ENCODE assay signal across 9 mouse cellular contexts in genomic region chr16:92445377-92445776, GRCm38 (mm10). TPM values are rescaled to one million over a fixed set of nuclear protein-coding genes. Genes with fewer than 3 reads are reported as not detected.
A peak's percentile ranks its signal among the peaks of the same experiment; 100 is the strongest.
DNase-seq lines count a peak whose midpoint lies in the region; ATAC-seq and TF ChIP-seq lines count a peak whose summit lies in the region.
"Had no signal": no experiment of that assay in that cellular context is flagged by ENCODE, and none has a peak within 500 bp of the region (broad histone marks: within the 10 kb centered on the region; RNA-seq: fewer than 3 reads in every experiment).

No protein-coding gene starts in this region.

- TF ChIP-seq EP300 in stomach, postnatal 0 days (optimal IDR thresholded peaks at IDR 0.05) = no peak

- 0 out of 2 replicates have a peak overlapping the region, but pooled peaks have one; percentile 94 for H3K27ac ChIP-seq in heart, embryonic 12.5 days (ENCODE audit: poor library complexity, severe bottlenecking)
- H3K27ac ChIP-seq in thymus, adult 2 months (ENCODE audit: control insufficient read depth, insufficient read depth, low read length) = no peak overlapping the region
- no peak overlapping the region for H3K27ac ChIP-seq in stomach, postnatal 0 days (replicated peaks)

- H3K36me3 ChIP-seq in heart, embryonic 12.5 days = peaks cover 11% of the 10 kb centered on the region; the same call in 1 of the 2 replicates
- H3K36me3 ChIP-seq in thymus, adult 2 months (ENCODE audit: control insufficient read depth, insufficient read depth, low read length) = no peaks in the 10 kb centered on the region
- H3K36me3 ChIP-seq in stomach, postnatal 0 days (ENCODE audit: control insufficient read depth, insufficient read depth, low read length) = no peaks in the 10 kb centered on the region

- no peak for TF ChIP-seq CTCF in thymus, adult 2 months (IDR thresholded peaks at IDR 0.05; ENCODE audit: borderline replicate concordance, control insufficient read depth, extremely low read depth, insufficient read depth, low read length, poor library complexity)
- peak; percentile 79 for TF ChIP-seq CTCF in stomach, postnatal 0 days (IDR thresholded peaks at IDR 0.05; ENCODE audit: low read depth)

- H3K9ac ChIP-seq in heart, embryonic 12.5 days = peak overlapping the region; percentile 63; the same call in 1 of the 2 replicates
- no peak overlapping the region for H3K9ac ChIP-seq in stomach, postnatal 0 days (ENCODE audit: low read length)

- no peak for ATAC-seq in heart, embryonic 12.5 days (ENCODE audit: insufficient number of reproducible peaks, low FRiP score)
- no peak for ATAC-seq in stomach, postnatal 0 days (ENCODE audit: low FRiP score, low TSS enrichment)

- DNase-seq in heart, adult 18-20 months = no peak
- DNase-seq in thymus, postnatal 14 days = peak; percentile 11
- DNase-seq in thymus, adult 2 months = no peak
- peak; percentile 43 for DNase-seq in induced T-regulatory cell, adult 2 months (ENCODE audit: low read depth)
- DNase-seq in stomach, postnatal 0 days (ENCODE audit: low spot score) = no peak
- DNase-seq in gastrocnemius, postnatal 14 days = no peak
- no peak for DNase-seq in urinary bladder, postnatal 25 days (ENCODE audit: low spot score)

- H3K27me3 ChIP-seq in heart, embryonic 12.5 days (replicated peaks) = peaks cover 30% of the 10 kb centered on the region
- H3K27me3 ChIP-seq in thymus, adult 2 months (ENCODE audit: control insufficient read depth, insufficient read depth, low read length) = no peaks in the 10 kb centered on the region
- no peaks in the 10 kb centered on the region for H3K27me3 ChIP-seq in stomach, postnatal 0 days (ENCODE audit: control insufficient read depth, insufficient read depth, low read length)

- H3K9me3 ChIP-seq in heart, embryonic 12.5 days (replicated peaks) = no peaks in the 10 kb centered on the region
- H3K9me3 ChIP-seq in stomach, postnatal 0 days (ENCODE audit: control insufficient read depth, low read length) = no peaks in the 10 kb centered on the region

- H3K4me2 ChIP-seq in heart, embryonic 12.5 days = no peak overlapping the region
- no peak overlapping the region for H3K4me2 ChIP-seq in stomach, postnatal 0 days (replicated peaks; ENCODE audit: low read depth)

- WGBS in heart, embryonic 12.5 days = 61% methylated on average over 10 of the region's 10 CpGs
- 71% methylated on average over 10 of the region's 10 CpGs for WGBS in thymus, adult 2 months
- WGBS in stomach, postnatal 0 days = 65% methylated on average over 10 of the region's 10 CpGs

- peaks cover 51% of the 10 kb centered on the region for H3K4me1 ChIP-seq in heart, embryonic 12.5 days (replicated peaks)
- H3K4me1 ChIP-seq in thymus, adult 2 months (replicated peaks; ENCODE audit: control insufficient read depth, insufficient read depth, low read length) = no peaks in the 10 kb centered on the region
- H3K4me1 ChIP-seq in stomach, postnatal 0 days (replicated peaks; ENCODE audit: control insufficient read depth, insufficient read depth) = 0 out of 2 replicates have a peak, but pooled peaks cover 2% of the 10 kb centered on the region

- no peak for TF ChIP-seq POLR2A in thymus, adult 2 months (IDR thresholded peaks at IDR 0.05; ENCODE audit: control insufficient read depth, extremely low read depth, insufficient read depth, low read length, poor library complexity)

- no peak overlapping the region for H3K4me3 ChIP-seq in heart, embryonic 12.5 days
- H3K4me3 ChIP-seq in thymus, adult 2 months (ENCODE audit: control insufficient read depth, insufficient read depth, low read length) = no peak overlapping the region
- H3K4me3 ChIP-seq in stomach, postnatal 0 days (ENCODE audit: low read depth, low read length) = no peak overlapping the region

- intact Hi-C loops in gastrocnemius, postnatal 14 days (cut with DNase I; ENCODE audit: low total_unique reads) = no loop called here

RNA-seq across cellular contexts. Expression of gene Rcan1, which starts 25.3 kb away (rescaled TPM):
- 148 and 153 TPM in 2 replicates for polyA plus RNA-seq in heart, embryonic 12.5 days (2016; fragmentation: Nextera tagmentation; extraction: Ambion mirVana)
- 100 to 1,000 TPM in 1 of 2 experiments, 10 to 100 TPM in 1; 95.4 to 129 TPM for total RNA-seq in heart, adult 18-20 months (2021)
- polyA plus RNA-seq in thymus, adult 2 months (2012; rRNA removed) = 10.7 and 13.8 TPM in 2 replicates
- polyA plus RNA-seq in stomach, postnatal 0 days (2015; fragmentation: Nextera tagmentation; extraction: Ambion mirVana) = 24.8 and 28.6 TPM in 2 replicates
- 10 to 100 TPM; 42.3 to 60.5 TPM for total RNA-seq in gastrocnemius, postnatal 14 days (2021)

RNA-seq across cellular contexts. Expression of gene Clic6, which starts 40.2 kb away (rescaled TPM):
- 1.7 and 1.8 TPM in 2 replicates for polyA plus RNA-seq in heart, embryonic 12.5 days (2016; fragmentation: Nextera tagmentation; extraction: Ambion mirVana)
- total RNA-seq in heart, adult 18-20 months (2021) = 1 to 10 TPM in 1 of 2 experiments, under 1 TPM in 1; 0.37 to 1.1 TPM
- polyA plus RNA-seq in thymus, adult 2 months (2012; rRNA removed) = 0.09 and 0.22 TPM in 2 replicates
- 38.5 and 48.4 TPM in 2 replicates for polyA plus RNA-seq in stomach, postnatal 0 days (2015; fragmentation: Nextera tagmentation; extraction: Ambion mirVana)
- under 1 TPM in 1 of 2 experiments, not detected in 1; 0.08 TPM for total RNA-seq in gastrocnemius, postnatal 14 days (2021)
- total RNA-seq: hematopoietic stem cell, adult 5-6 weeks had no signal

Comparison
In these comparisons a context has a peak if more than half of its experiments do, and no peak if none do; other contexts are left out.
1. DNase-seq: peak in thymus, postnatal 14 days (single experiment) and induced T-regulatory cell, adult 2 months (single experiment); none in heart, adult 18-20 months (0 of 2), thymus, adult 2 months (single experiment), stomach, postnatal 0 days (single experiment), gastrocnemius, postnatal 14 days (single experiment) and urinary bladder, postnatal 25 days (single experiment).
2. RNA of gene Clic6, which starts 40.2 kb away (polyA plus RNA-seq): 38.5 to 48.4 TPM in stomach, postnatal 0 days; 1.7 to 1.8 TPM in heart, embryonic 12.5 days and 0.09 to 0.22 TPM in thymus, adult 2 months; every median in the first group is over 10 times any median in the second.